Mouse (Mus musculus) heart, adult 9 months (tissue): ENCODE data around the gene Immt.
"Not testable (repeated sequence)": the region's sequence is repeated elsewhere in the genome, so short reads cannot be mapped to it uniquely, and the experiment has no call there.

Experiments used
- DNase-seq, 2 experiments: peaks; one replicate each; pipeline ENCODE4 v3.0.0; 2022; ENCODE audit warnings: low spot score in 2 of 2

Gene Immt

DNA sequence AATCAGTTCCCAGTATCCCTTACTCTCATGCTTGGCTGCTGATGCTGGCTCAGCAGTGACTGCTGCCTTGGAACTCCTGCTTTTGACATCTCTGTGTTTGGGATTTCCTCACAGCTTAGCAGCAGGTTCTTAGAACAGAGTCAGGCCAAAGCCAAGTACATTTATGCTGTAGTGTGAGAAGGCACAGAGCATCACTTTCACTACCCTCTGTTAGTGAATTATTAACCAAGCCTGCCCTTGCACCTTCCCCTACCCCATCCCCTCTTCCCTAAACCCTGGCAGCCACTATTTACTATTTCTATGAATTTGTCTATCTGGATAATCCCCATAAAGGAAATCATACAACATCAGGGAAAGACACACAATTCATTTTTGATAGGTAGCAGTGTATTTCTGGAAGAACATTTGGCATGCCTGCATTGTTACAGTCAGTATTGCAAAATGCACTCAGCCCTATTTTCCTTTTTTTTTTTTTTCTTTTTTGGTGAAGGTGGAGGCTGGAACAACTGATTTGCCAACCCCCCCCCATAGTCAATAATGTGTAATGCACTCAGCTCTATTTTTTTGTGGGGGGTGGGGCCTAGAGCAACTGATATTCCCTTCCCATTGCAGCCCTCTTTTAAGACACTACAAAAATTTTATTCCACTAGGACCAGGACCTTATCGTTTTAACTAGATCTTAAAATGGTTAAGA lies 9.6 kb downstream of the Immt start:
- no peak for DNase-seq

- not testable (repeated sequence) for DNase-seq
Measured at GRCm38 (mm10) chr6:71846906-71847305, 15.8 kb downstream of the Immt start.

DNA sequence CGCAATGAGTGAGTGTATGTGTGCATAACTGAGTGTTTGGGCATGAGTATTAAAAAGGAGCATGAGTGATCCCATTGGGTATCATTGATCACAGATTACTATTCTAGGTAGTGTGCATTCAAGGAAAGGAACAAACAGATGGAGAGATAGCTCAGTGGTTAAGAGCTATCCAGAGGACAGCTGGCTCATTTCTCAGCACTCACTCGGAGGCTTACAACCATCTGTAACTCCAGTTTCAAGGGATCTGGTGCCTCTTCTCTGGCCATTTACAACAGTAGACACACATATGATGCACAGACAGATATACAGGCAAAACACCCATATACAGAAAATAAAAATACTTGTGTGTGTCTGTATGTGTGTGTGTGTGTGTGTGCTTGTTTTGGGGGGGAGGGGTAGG lies 36.6 kb downstream of the Immt start:
- DNase-seq, result no peak

GRCm38 (mm10) chr6:71868809-71869208 lies 37.7 kb downstream of the Immt start:
- DNase-seq, result no peak

GRCm38 (mm10) chr6:71871396-71871795 lies 40.3 kb downstream of the Immt start:
- DNase-seq, result no peak

DNA sequence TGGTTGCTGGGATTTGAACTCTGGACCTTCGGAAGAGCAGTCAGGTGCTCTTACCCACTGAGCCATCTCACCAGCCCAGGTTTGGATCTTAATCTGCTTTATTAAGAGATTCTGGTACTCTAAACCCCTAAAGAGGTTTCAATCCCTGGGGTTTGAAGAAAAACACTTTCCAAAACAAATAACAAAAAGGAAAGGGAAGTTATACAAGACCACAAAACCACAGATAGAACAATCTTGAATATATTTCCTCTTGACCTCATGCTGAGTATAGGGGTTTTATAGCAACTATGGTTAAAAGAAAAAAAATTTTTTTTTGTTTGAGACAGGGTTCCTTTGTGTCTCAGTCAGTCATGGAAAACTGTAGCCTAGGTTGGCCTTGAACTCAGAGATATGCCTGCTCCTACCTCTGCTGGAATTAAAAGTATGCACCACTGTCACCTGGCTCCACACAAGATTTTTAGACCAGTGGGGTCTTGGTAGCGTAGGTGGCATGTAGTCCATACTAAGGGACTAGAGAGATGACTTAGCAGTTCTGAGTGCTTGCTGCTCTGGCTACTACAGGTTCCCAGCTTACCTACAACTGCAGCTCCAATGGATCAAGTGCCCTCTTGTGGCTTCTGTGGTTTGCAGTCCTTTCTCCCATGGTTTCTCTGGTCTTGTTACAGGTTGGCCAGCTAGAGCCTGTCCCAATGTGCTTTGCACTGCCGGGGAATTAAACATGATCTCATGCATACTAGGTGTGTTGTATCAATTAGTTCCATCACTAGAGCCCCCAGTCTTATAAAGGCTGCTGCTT lies 47.0 kb downstream of the Immt start:
- no peak for DNase-seq

GRCm38 (mm10) chr6:71893263-71893662 lies 62.1 kb downstream of the Immt start:
- DNase-seq, result no peak

DNA sequence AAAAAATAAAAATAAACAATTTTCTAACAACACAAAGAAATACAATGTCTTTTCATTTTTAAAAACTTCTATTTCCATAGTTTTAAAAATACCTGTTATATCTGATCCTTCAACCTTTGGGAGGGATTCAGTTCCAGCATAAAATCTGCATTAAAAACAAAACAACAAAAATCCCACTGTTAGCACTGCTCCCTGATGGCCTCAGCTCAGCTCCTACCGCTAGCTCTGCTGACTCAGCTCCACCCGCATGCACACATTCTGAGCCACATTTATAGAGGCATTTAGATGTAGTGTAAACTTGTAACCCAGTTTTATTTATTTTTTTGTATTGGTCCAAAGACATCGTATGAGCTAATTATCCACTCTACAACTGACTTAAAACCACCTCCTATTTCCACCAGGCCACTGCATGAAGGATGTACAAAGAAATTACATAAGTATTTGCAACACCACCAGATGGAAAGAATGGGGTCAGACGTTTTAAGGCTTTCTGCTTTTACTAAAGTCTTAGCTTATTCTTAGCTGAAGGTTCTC lies 76.6 kb downstream of the Immt start:
- DNase-seq, result no peak

DNA sequence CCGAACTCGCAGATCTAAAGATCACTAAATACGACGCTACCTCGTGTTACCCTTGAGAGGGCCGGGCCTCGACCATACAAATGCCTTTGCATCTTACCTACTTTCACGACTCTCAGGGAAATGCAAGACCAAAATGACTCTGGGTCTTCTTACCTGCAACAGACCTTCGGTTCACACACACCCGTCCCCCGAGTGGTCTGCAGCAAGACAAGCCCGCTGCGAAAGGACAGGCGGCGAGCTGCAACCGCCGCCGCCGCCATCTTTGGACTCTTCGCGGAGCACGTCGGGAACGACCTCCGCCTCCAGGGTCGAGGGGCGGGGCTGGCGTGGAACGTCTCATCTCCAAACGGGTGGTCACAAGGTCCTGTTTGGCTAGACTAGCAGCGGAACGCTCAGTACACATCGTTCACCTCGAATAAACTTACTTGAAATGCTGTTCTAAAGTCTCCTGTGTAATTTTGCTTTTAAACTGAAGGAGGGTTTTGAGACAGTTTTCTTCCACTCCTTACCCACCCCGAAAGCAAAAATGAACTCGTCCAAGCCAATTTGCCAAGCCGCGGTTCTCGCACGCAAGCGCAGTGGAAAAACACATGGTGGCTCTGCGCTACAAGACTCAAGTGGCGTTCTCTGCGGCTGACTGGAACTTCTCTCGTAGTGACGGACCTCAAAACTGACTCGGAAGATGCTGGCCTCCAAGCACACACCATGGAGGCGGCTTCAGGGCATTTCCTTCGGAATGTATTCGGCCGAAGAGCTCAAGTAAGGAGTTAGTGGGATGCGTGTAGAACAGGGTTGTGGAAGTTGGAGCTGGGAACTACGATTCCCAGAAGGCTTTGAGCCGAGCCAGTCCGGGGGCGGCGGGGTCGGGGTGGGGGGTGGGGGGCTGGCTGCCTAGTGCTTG lies 77.6 kb downstream of the Immt start, which contains the start of the genes Ptcd3 and Polr1a:
Ptcd3 (minus strand) TSS at position 270 of the 901 bp plus-strand sequence.
Polr1a (plus strand) TSS at position 573 of the 901 bp plus-strand sequence.
- DNase-seq, result peak; percentile 84 to 95

- no peak for DNase-seq
Measured at GRCm38 (mm10) chr6:71909384-71909783, 78.3 kb downstream of the Immt start.

DNA sequence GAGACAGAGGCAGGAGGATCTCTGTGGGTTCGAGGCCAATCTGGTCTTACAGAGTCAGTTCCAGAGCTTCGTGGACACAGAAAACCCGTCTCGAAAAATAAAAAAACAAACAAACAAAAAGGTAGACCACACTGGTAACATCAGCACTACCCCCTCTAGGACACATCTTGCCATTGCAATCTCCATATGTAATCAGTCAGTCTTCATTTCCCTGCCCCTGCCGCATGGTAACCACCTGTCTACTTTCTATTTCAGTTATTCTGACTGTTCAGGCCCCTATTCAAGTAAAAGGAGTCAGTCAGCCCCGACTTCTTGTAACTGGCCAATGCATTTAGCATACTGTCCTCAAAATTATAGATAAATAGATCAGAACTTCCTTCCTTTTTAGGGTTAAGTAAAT lies 78.7 kb downstream of the Immt start:
- DNase-seq, result no peak

DNA sequence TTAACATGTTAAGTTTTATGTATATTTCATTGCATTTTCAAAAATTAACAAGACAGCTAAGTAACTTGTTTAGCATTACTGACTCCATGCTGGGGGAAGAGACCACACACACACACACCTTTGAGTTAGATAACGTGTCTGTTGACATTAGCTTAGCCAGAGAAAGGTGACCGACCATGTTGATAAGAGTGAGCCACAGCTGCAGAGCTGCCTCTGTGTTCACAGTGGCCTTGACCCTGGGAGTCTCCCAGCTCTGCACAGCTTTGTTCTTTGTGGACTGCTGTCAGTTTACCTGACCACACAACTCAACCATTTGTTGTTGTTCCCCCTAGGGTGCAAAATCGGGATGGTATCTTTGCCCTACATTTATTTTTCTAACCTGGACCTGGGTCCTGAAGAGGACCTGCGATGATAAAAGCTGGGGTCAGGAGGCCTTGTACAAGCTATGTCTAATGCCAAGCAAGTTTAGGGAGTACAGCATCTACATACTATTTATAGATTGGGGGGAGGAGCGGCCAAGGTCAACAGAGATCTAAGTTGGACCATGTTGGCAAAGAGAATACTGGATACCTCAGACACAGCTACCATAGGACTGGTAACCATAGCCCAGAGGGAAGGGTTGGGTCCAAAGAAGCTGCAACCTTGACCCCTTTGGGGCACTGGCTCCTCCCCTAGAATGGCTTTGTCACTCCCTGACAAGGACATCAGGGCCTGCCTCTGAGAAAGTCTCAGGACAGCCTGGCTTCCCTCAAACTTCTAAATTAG lies 80.7 kb downstream of the Immt start:
- DNase-seq, result peak; percentile 49 to 54

GRCm38 (mm10) chr6:71920752-71921151 lies 89.6 kb downstream of the Immt start:
- DNase-seq, result no peak

- DNase-seq, result not testable (repeated sequence)
Measured at GRCm38 (mm10) chr6:71925233-71925632, 94.1 kb downstream of the Immt start.
